In the genomic region with DNA sequence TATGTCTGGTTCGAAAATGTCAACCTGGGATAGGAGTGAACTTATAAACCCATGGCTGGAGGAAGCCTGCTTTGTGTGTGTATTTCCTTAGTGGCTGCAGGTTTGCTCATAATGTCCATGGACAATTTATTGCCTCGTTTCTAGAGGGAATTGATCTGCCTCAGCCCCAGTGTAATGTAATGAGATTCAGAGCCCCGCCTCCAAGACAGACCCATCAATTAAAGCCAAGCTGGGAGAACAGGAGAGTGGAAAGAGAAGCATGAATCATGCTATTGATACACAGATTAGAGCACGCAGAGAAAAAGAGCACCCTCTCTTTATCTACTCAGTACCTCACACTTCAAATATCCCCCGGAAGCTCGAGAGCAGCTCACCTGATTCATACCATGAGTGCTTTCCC, we compare ENCODE assay signal across 22 mouse cellular contexts. TPM values are rescaled to one million over a fixed set of nuclear protein-coding genes. Genes with fewer than 3 reads are reported as not detected.
A peak's percentile ranks its signal among the peaks of the same experiment; 100 is the strongest.
DNase-seq lines count a peak whose midpoint lies in the region; ATAC-seq lines count a peak whose summit lies in the region.
"Had no signal": no experiment of that assay in that cellular context is flagged by ENCODE, and none has a peak within 500 bp of the region (broad histone marks: within the 10 kb centered on the region; RNA-seq: fewer than 3 reads in every experiment).

No protein-coding gene starts in this region.

- H3K4me3 ChIP-seq in forebrain, embryonic 16.5 days (replicated peaks; ENCODE audit: low read length) = no peak overlapping the region
- H3K4me3 ChIP-seq in forebrain, embryonic 14.5 days (ENCODE audit: low read depth, low read length) = no peak overlapping the region
- no peak overlapping the region for H3K4me3 ChIP-seq in hindbrain, embryonic 13.5 days
- H3K4me3 ChIP-seq in neural tube, embryonic 12.5 days = no peak overlapping the region
- H3K4me3 ChIP-seq: embryonic facial prominence, embryonic 12.5 days; erythroblast, embryonic 14.5 days; layer of hippocampus, adult 2 months; limb, embryonic 15.5 days; liver, embryonic 15.5 days had no signal

- H3K4me1 ChIP-seq in forebrain, embryonic 16.5 days (replicated peaks; ENCODE audit: control insufficient read depth, insufficient read depth, low read length) = no peaks in the 10 kb centered on the region; the same call in 1 of the 2 replicates
- peaks cover 5% of the 10 kb centered on the region; the same call in 1 of the 2 replicates for H3K4me1 ChIP-seq in forebrain, embryonic 14.5 days (ENCODE audit: control insufficient read depth, insufficient read depth, low read length)
- H3K4me1 ChIP-seq in hindbrain, embryonic 13.5 days (replicated peaks) = peaks cover 39% of the 10 kb centered on the region
- H3K4me1 ChIP-seq in neural tube, embryonic 12.5 days = peaks cover 39% of the 10 kb centered on the region
- H3K4me1 ChIP-seq: embryonic facial prominence, embryonic 12.5 days; limb, embryonic 15.5 days; liver, embryonic 15.5 days had no signal

- H3K36me3 ChIP-seq in forebrain, embryonic 16.5 days (ENCODE audit: control insufficient read depth, insufficient read depth) = no peaks in the 10 kb centered on the region
- no peaks in the 10 kb centered on the region for H3K36me3 ChIP-seq in forebrain, embryonic 14.5 days (ENCODE audit: control insufficient read depth, insufficient read depth, low read length)
- no peaks in the 10 kb centered on the region for H3K36me3 ChIP-seq in hindbrain, embryonic 13.5 days
- no peaks in the 10 kb centered on the region for H3K36me3 ChIP-seq in neural tube, embryonic 12.5 days
- H3K36me3 ChIP-seq: embryonic facial prominence, embryonic 12.5 days; limb, embryonic 15.5 days; liver, embryonic 15.5 days had no signal

- H3K4me2 ChIP-seq in forebrain, embryonic 16.5 days (ENCODE audit: low read length) = no peak overlapping the region
- H3K4me2 ChIP-seq in forebrain, embryonic 14.5 days (ENCODE audit: low read length) = no peak overlapping the region
- no peak overlapping the region for H3K4me2 ChIP-seq in hindbrain, embryonic 13.5 days
- H3K4me2 ChIP-seq in neural tube, embryonic 12.5 days (replicated peaks) = no peak overlapping the region
- H3K4me2 ChIP-seq: embryonic facial prominence, embryonic 12.5 days; heart, embryonic 11.5 days; limb, embryonic 15.5 days; liver, embryonic 15.5 days had no signal

- no peaks in the 10 kb centered on the region for H3K9me3 ChIP-seq in forebrain, embryonic 16.5 days (ENCODE audit: control insufficient read depth, low read length)
- no peaks in the 10 kb centered on the region for H3K9me3 ChIP-seq in forebrain, embryonic 14.5 days (replicated peaks; ENCODE audit: control insufficient read depth, low read length)
- no peaks in the 10 kb centered on the region for H3K9me3 ChIP-seq in hindbrain, embryonic 13.5 days
- no peaks in the 10 kb centered on the region for H3K9me3 ChIP-seq in neural tube, embryonic 12.5 days
- H3K9me3 ChIP-seq: embryonic facial prominence, embryonic 12.5 days; limb, embryonic 15.5 days; liver, embryonic 15.5 days had no signal

- ATAC-seq in forebrain, embryonic 16.5 days = 0 out of 2 replicates have a peak, but pooled peaks have one; percentile 38
- ATAC-seq in forebrain, embryonic 14.5 days = no peak
- ATAC-seq in hindbrain, embryonic 13.5 days (ENCODE audit: low FRiP score) = peak; percentile 71
- ATAC-seq in neural tube, embryonic 12.5 days (ENCODE audit: low FRiP score, low read depth) = peak; percentile 88

- WGBS in forebrain, embryonic 16.5 days = 27% methylated on average over 6 of the region's 6 CpGs
- 32% methylated on average over 6 of the region's 6 CpGs for WGBS in forebrain, embryonic 14.5 days
- WGBS in hindbrain, embryonic 13.5 days = 33% methylated on average over 6 of the region's 6 CpGs
- 31% methylated on average over 6 of the region's 6 CpGs for WGBS in neural tube, embryonic 12.5 days

- H3K27ac ChIP-seq in forebrain, embryonic 16.5 days (ENCODE audit: low read length) = no peak overlapping the region
- no peak overlapping the region for H3K27ac ChIP-seq in forebrain, embryonic 14.5 days (ENCODE audit: low read depth, low read length)
- H3K27ac ChIP-seq in hindbrain, embryonic 13.5 days = peak overlapping the region; percentile 73
- H3K27ac ChIP-seq in neural tube, embryonic 12.5 days = peak overlapping the region; percentile 47
- H3K27ac ChIP-seq: embryonic facial prominence, embryonic 12.5 days; layer of hippocampus, adult 2 months; limb, embryonic 15.5 days; liver, embryonic 15.5 days had no signal

- no peaks in the 10 kb centered on the region for H3K27me3 ChIP-seq in forebrain, embryonic 16.5 days (replicated peaks; ENCODE audit: control insufficient read depth, insufficient read depth, low read length)
- H3K27me3 ChIP-seq in forebrain, embryonic 14.5 days (replicated peaks; ENCODE audit: control insufficient read depth, insufficient read depth, low read length) = no peaks in the 10 kb centered on the region
- no peaks in the 10 kb centered on the region for H3K27me3 ChIP-seq in hindbrain, embryonic 13.5 days
- no peaks in the 10 kb centered on the region for H3K27me3 ChIP-seq in neural tube, embryonic 12.5 days (replicated peaks)
- H3K27me3 ChIP-seq: embryonic facial prominence, embryonic 12.5 days; limb, embryonic 15.5 days; liver, embryonic 15.5 days had no signal

- no peak overlapping the region for H3K9ac ChIP-seq in forebrain, embryonic 16.5 days (replicated peaks; ENCODE audit: low read depth, low read length)
- no peak overlapping the region for H3K9ac ChIP-seq in forebrain, embryonic 14.5 days (ENCODE audit: low read length)
- no peak overlapping the region; the same call in 1 of the 2 replicates for H3K9ac ChIP-seq in hindbrain, embryonic 13.5 days
- no peak overlapping the region for H3K9ac ChIP-seq in neural tube, embryonic 12.5 days
- H3K9ac ChIP-seq: embryonic facial prominence, embryonic 12.5 days; limb, embryonic 15.5 days; liver, embryonic 15.5 days had no signal

- no peak for DNase-seq in forebrain, embryonic 14.5 days (ENCODE audit: low spot score)
- peak; percentile 6 for DNase-seq in R1 (ENCODE audit: low read depth, low spot score)
- DNase-seq in heart, adult 18-20 months = no peak
- no peak for DNase-seq in kidney, postnatal 36 days
- DNase-seq: B cell, adult 2 months; cerebellum, adult 2 months; cerebellum, postnatal 36 days; heart, postnatal 10 days; kidney, adult 2 months; kidney, postnatal 10 days; right cerebral cortex, postnatal 4 days; thymus, adult 2 months had no signal

RNA-seq across cellular contexts. Expression of a gene that starts 20.2 kb away (rescaled TPM):
- polyA plus RNA-seq in forebrain, embryonic 16.5 days (2015; fragmentation: Nextera tagmentation; extraction: Ambion mirVana) = 915 and 954 TPM in 2 replicates
- 654 and 880 TPM in 2 replicates for polyA plus RNA-seq in forebrain, embryonic 14.5 days (2014; fragmentation: Nextera tagmentation; extraction: Ambion mirVana)
- 750 and 790 TPM in 2 replicates for polyA plus RNA-seq in hindbrain, embryonic 13.5 days (2015; fragmentation: Nextera tagmentation; extraction: Ambion mirVana)
- polyA plus RNA-seq in neural tube, embryonic 12.5 days (2016; fragmentation: Nextera tagmentation; extraction: Ambion mirVana) = 660 and 714 TPM in 2 replicates
- total RNA-seq in heart, adult 18-20 months (2021) = under 1 TPM; 0.54 to 0.99 TPM
- total RNA-seq: megakaryocyte progenitor cell, adult 5-6 weeks had no signal
- polyA plus RNA-seq: erythroblast, embryonic 14.5 days had no signal

Comparison
In these comparisons a context has a peak if more than half of its experiments do, and no peak if none do; other contexts are left out.
1. H3K27ac ChIP-seq: peak in hindbrain, embryonic 13.5 days (single experiment) and neural tube, embryonic 12.5 days (single experiment); none in forebrain, embryonic 16.5 days (single experiment) and forebrain, embryonic 14.5 days (single experiment).